Mouse (Mus musculus) MEL (cell line): ENCODE results near the gene Arid5b. TPM values are rescaled to one million over a fixed set of nuclear protein-coding genes. Genes with fewer than 3 reads are reported as not detected.

Experiments used
- DNase-seq: peaks from one replicate; pipeline ENCODE4 v3.0.0; 2011; ENCODE audit warnings: low read depth, low spot score
- H3K27ac ChIP-seq: 2 replicates; pipeline ENCODE4 v1.5.1; 2012; ENCODE audit warnings: low read depth, mild to moderate bottlenecking, control low read depth, low read length, moderate library complexity; ENCODE audit not compliant: control insufficient read depth
- H3K27me3 ChIP-seq, 2 experiments: fragments of 150-350 bp in 1 of 2; sonication (generic) in 1 of 2; 2 replicates each; pipeline ENCODE4 v1.6.1; 2012; ENCODE audit warnings: low read length in 2 of 2, mild to moderate bottlenecking in 2 of 2, improper control_type of control experiment in 1 of 2, moderate library complexity in 1 of 2; ENCODE audit not compliant: insufficient read depth in 2 of 2, control insufficient read depth in 1 of 2
- H3K36me3 ChIP-seq, 2 experiments: 2 replicates each; pipeline ENCODE4 v1.6.1; 2012 to 2014; ENCODE audit warnings: low read length in 2 of 2, improper control_type of control experiment in 1 of 2, inconsistent platforms in 1 of 2, mild to moderate bottlenecking in 1 of 2; ENCODE audit not compliant: insufficient read depth in 2 of 2, control insufficient read depth in 1 of 2
- H3K4me1 ChIP-seq, 2 experiments: fragments of 150-350 bp in 1 of 2; sonication (generic) in 1 of 2; 2 replicates each; pipeline ENCODE4 v1.6.1; 2012; ENCODE audit warnings: low read length in 2 of 2, improper control_type of control experiment in 1 of 2, mild to moderate bottlenecking in 1 of 2; ENCODE audit not compliant: insufficient read depth in 2 of 2, control insufficient read depth in 1 of 2
- H3K4me3 ChIP-seq, 2 experiments: fragments of 150-350 bp in 1 of 2; sonication (generic) in 1 of 2; 2 replicates each; pipeline ENCODE4 v1.5.1; 2012; ENCODE audit warnings: low read depth in 2 of 2, low read length in 2 of 2, mild to moderate bottlenecking in 2 of 2, moderate library complexity in 2 of 2, control low read depth in 1 of 2, improper control_type of control experiment in 1 of 2; ENCODE audit not compliant: control insufficient read depth in 1 of 2, insufficient read depth in 1 of 2
- H3K79me2 ChIP-seq: 2 replicates; pipeline ENCODE4 v1.6.1; 2012; ENCODE audit warnings: mild to moderate bottlenecking, low read length, moderate library complexity; ENCODE audit not compliant: control insufficient read depth, poor library complexity, insufficient read depth
- H3K9ac ChIP-seq: 2 replicates; pipeline ENCODE4 v1.6.1; 2012; ENCODE audit warnings: low read depth, mild to moderate bottlenecking, control low read depth, low read length, moderate library complexity; ENCODE audit not compliant: control insufficient read depth, poor library complexity, severe bottlenecking
- H3K9me3 ChIP-seq: fragments of 150-350 bp; sonication (generic); replicated peaks from 2 replicates; pipeline ENCODE4 v1.6.1; 2012; ENCODE audit warnings: mild to moderate bottlenecking, low read length, improper control_type of control experiment, moderate library complexity; ENCODE audit not compliant: insufficient read depth
- BHLHE40 ChIP-seq: IDR thresholded peaks from 2 replicates; pipeline ENCODE4 v1.6.1; 2012; ENCODE audit warnings: low read depth, mild to moderate bottlenecking, inconsistent platforms, low read length, improper control_type of control experiment, borderline replicate concordance
- CTCF ChIP-seq, 3 experiments: IDR thresholded peaks in 2 of 3; conservative IDR thresholded peaks in 1 of 3; 2 replicates each; pipeline ENCODE4 v1.5.1; 2011 to 2012; ENCODE audit warnings: low read length in 3 of 3, low read depth in 2 of 3, mild to moderate bottlenecking in 2 of 3, improper control_type of control experiment in 1 of 3, inconsistent platforms in 1 of 3, mixed read lengths in 1 of 3, moderate library complexity in 1 of 3; ENCODE audit not compliant: control insufficient read depth in 1 of 3, insufficient read depth in 1 of 3, poor library complexity in 1 of 3, severe bottlenecking in 1 of 3
- ETS1 ChIP-seq: IDR thresholded peaks from 2 replicates; pipeline ENCODE4 v1.6.1; 2012; ENCODE audit warnings: low read depth, mild to moderate bottlenecking, inconsistent platforms, low read length, improper control_type of control experiment, moderate library complexity
- GATA1 ChIP-seq: IDR thresholded peaks from 2 replicates; pipeline ENCODE4 v1.6.1; 2011; ENCODE audit warnings: low read depth, low read length, improper control_type of control experiment
- JUND ChIP-seq: IDR thresholded peaks from 2 replicates; pipeline ENCODE4 v1.6.1; 2011; ENCODE audit warnings: low read depth, mild to moderate bottlenecking, improper control_type of control experiment, low read length
- MAFK ChIP-seq: IDR thresholded peaks from 2 replicates; pipeline ENCODE4 v1.6.1; 2011; ENCODE audit warnings: low read depth, mild to moderate bottlenecking, low read length, improper control_type of control experiment, borderline replicate concordance
- MAX ChIP-seq: IDR thresholded peaks from 2 replicates; pipeline ENCODE4 v1.6.1; 2011; ENCODE audit warnings: low read length, improper control_type of control experiment
- MEF2A ChIP-seq: IDR thresholded peaks from 2 replicates; pipeline ENCODE4 v1.6.1; 2014; ENCODE audit warnings: low read depth, mild to moderate bottlenecking, inconsistent platforms, low read length, improper control_type of control experiment; ENCODE audit not compliant: poor library complexity, insufficient replicate concordance, severe bottlenecking; ENCODE audit errors: extremely low read depth
- MYB ChIP-seq: IDR thresholded peaks from 2 replicates; pipeline ENCODE4 v1.6.1; 2011; ENCODE audit warnings: mild to moderate bottlenecking, low read depth, low read length, improper control_type of control experiment
- MYC ChIP-seq: IDR thresholded peaks from 2 replicates; pipeline ENCODE4 v1.6.1; 2011; ENCODE audit warnings: low read depth, mild to moderate bottlenecking, low read length, improper control_type of control experiment, moderate library complexity
- NRF1 ChIP-seq: IDR thresholded peaks from 2 replicates; pipeline ENCODE4 v1.6.1; 2014; ENCODE audit warnings: low read depth, mild to moderate bottlenecking, inconsistent platforms, low read length, improper control_type of control experiment, moderate library complexity; ENCODE audit not compliant: poor library complexity, insufficient read depth, severe bottlenecking
- POLR2A ChIP-seq, 2 experiments: IDR thresholded peaks; 2 replicates each; pipeline ENCODE4 v1.6.1; 2011 to 2012; ENCODE audit warnings: low read length in 2 of 2, mild to moderate bottlenecking in 2 of 2, control low read depth in 1 of 2, improper control_type of control experiment in 1 of 2, low read depth in 1 of 2, moderate library complexity in 1 of 2; ENCODE audit not compliant: control insufficient read depth in 1 of 2, insufficient read depth in 1 of 2, poor library complexity in 1 of 2
- RAD21 ChIP-seq: IDR thresholded peaks from 2 replicates; pipeline ENCODE4 v1.6.1; 2011; ENCODE audit warnings: mild to moderate bottlenecking, low read depth, low read length, improper control_type of control experiment
- RCOR1 ChIP-seq: IDR thresholded peaks from 2 replicates; pipeline ENCODE4 v1.6.1; 2012; ENCODE audit warnings: low read depth, mild to moderate bottlenecking, inconsistent platforms, low read length, improper control_type of control experiment
- SIN3A ChIP-seq: IDR thresholded peaks from 2 replicates; pipeline ENCODE4 v1.6.1; 2012; ENCODE audit warnings: low read length, improper control_type of control experiment, inconsistent platforms
- TBP ChIP-seq: IDR thresholded peaks from 2 replicates; pipeline ENCODE4 v1.8.0; 2011; ENCODE audit warnings: low read depth, low read length, improper control_type of control experiment
- USF1 ChIP-seq: IDR thresholded peaks from 2 replicates; pipeline ENCODE4 v1.6.1; 2014; ENCODE audit warnings: low read depth, mild to moderate bottlenecking, inconsistent platforms, low read length, improper control_type of control experiment, moderate library complexity
- ZKSCAN1 ChIP-seq: IDR thresholded peaks from 2 replicates; pipeline ENCODE4 v1.6.1; 2012; ENCODE audit warnings: low read depth, mild to moderate bottlenecking, inconsistent platforms, low read length, improper control_type of control experiment, moderate library complexity
- ZMIZ1 ChIP-seq: IDR thresholded peaks from 2 replicates; pipeline ENCODE4 v1.6.1; 2012; ENCODE audit warnings: low read depth, mild to moderate bottlenecking, inconsistent platforms, low read length, improper control_type of control experiment, moderate library complexity
- polyA plus RNA-seq, 2 experiments: library from polyadenylated mRNA; stranded (reverse) in 1 of 2; unstranded in 1 of 2; fragments of >175 nt in 1 of 2; fragments of >200 nt in 1 of 2; gene quantifications; 2 replicates each; pipeline versions ENCODE4 v1.2.1 to v1.2.4; 2012; ENCODE audit warnings: low replicate concordance in 2 of 2, low read depth in 1 of 2; ENCODE audit not compliant: insufficient read length in 2 of 2, insufficient read depth in 1 of 2, missing spikeins in 1 of 2
- total RNA-seq: library from RNA; depleted of rRNA; stranded (reverse); fragments of 300-350 nt; gene quantifications from 2 replicates; pipeline ENCODE4 v1.2.3, GENCODE M21; 2012

The Arid5b gene
- total and polyA plus RNA-seq, 3 experiments: 0.03 TPM; not detected in 2

DNA sequence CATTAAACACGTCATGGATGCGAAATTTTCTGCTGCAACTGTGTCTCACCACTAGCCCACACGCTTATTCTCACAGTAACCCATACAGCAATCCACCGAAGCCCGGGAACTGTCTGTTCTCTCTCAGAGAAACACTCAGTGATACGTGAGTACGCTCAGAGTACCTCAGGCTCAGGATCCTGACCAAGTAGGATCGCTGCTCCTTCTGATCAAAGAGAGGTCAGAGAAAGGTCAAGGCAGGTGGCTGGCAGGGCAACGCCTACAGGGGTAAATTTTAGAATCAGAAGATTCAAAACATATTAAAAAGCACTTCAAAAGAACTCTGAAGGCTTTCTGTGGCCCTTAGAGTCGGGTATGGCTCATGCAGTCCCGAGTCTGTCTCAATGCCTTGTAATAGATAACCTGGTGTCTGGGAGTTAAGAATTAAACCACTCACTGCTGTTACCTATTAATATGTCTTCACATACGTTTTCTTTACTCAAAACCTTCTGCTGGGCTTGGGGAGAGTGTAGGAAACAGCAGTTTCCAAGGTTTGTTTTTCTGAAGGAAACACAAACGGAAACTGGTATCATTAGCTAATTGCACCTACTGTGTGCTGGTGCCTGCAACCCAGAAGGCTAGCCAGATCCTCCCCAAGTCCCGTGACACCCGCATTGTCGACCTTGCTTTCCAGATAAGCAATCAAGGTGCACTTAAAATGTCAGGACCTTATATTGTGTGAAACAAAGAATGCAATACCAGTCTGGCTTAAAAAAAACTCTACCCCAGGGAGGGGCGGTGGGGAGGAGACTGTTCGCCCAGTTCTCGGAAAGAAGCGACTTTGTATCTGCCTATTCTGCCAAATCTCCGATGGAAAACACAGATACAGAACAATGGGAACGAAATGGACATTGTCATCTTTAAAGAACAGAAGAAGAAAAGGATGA, 48.6 kb downstream of the Arid5b start:
- Histone ChIP-seq H3K27me3 (no peaks in the 10 kb centered on the region), H3K36me3 (no peaks in the 10 kb centered on the region), H3K9ac (no peak overlapping the region), H3K4me3 (no peak overlapping the region), H3K79me2 (no peaks in the 10 kb centered on the region), H3K4me1 (no peaks in the 10 kb centered on the region), H3K9me3 (no peaks in the 10 kb centered on the region), H3K27ac (no peak overlapping the region)
- TF ChIP-seq MAFK (no peak), RCOR1 (no peak), MAX (no peak), MEF2A (no peak), SIN3A (no peak), RAD21 (no peak), MYB (no peak), ZKSCAN1 (no peak), JUND (no peak), ETS1 (no peak), TBP (no peak)
- DNase-seq: no peak

GRCm38 (mm10) chr10:68222676-68223075, 55.9 kb downstream of the Arid5b start:
- TF ChIP-seq NRF1 (no peak), BHLHE40 (no peak), USF1 (no peak), MYC (no peak), ZMIZ1 (no peak), GATA1 (no peak), CTCF (IDR thresholded peaks at IDR 0.05 in 2 of 3, conservative IDR thresholded peaks at IDR 0.05 in 1 of 3; ENCODE audit: control insufficient read depth in 1 of 3, insufficient read depth in 1 of 3, low read depth in 2 of 3, low read length in 3 of 3, poor library complexity in 1 of 3, severe bottlenecking in 1 of 3) (no peak), ETS1 (no peak), POLR2A (IDR thresholded peaks at IDR 0.05; ENCODE audit: control insufficient read depth in 1 of 2, insufficient read depth in 1 of 2, low read depth in 1 of 2, low read length in 2 of 2, poor library complexity in 1 of 2) (no peak)
- Histone ChIP-seq H3K9me3 (no peaks in the 10 kb centered on the region), H3K4me1 (no peaks in the 10 kb centered on the region), H3K27me3 (no peaks in the 10 kb centered on the region), H3K36me3 (no peaks in the 10 kb centered on the region), H3K27ac (no peak overlapping the region), H3K4me3 (no peak overlapping the region), H3K9ac (no peak overlapping the region), H3K79me2 (no peaks in the 10 kb centered on the region)
- DNase-seq: no peak
